Mouse (Mus musculus) heart, embryonic 12.5 days (tissue): Measurements from ENCODE around the gene Dao. TPM values are rescaled to one million over a fixed set of nuclear protein-coding genes. Genes with fewer than 3 reads are reported as not detected.

Source experiments
- ATAC-seq: fragments of 200-750 bp; cut with Nextera tagmentation; 2 replicates; pipeline ENCODE4 v1.8.0; 2017; ENCODE audit warnings: moderate TSS enrichment, moderate library complexity; ENCODE audit not compliant: insufficient number of reproducible peaks, low FRiP score
- H3K27ac ChIP-seq: fragments of 300-500 bp; sonication (generic); 2 replicates; pipeline ENCODE4 v1.5.1; 2016; ENCODE audit warnings: mild to moderate bottlenecking, moderate library complexity; ENCODE audit not compliant: poor library complexity, severe bottlenecking
- H3K27me3 ChIP-seq: fragments of 300-500 bp; sonication (generic); replicated peaks from 2 replicates; pipeline ENCODE4 v1.6.1; 2016; ENCODE audit warnings: mild to moderate bottlenecking, moderate library complexity
- H3K36me3 ChIP-seq: fragments of 300-500 bp; sonication (generic); 2 replicates; pipeline ENCODE4 v1.6.1; 2016; ENCODE audit warnings: mild to moderate bottlenecking, moderate library complexity
- H3K4me1 ChIP-seq: fragments of 300-500 bp; sonication (generic); replicated peaks from 2 replicates; pipeline ENCODE4 v1.6.1; 2016; ENCODE audit warnings: mild to moderate bottlenecking
- H3K4me2 ChIP-seq: fragments of 300-500 bp; sonication (generic); 2 replicates; pipeline ENCODE4 v1.6.1; 2016; ENCODE audit warnings: mild to moderate bottlenecking, moderate library complexity
- H3K4me3 ChIP-seq: fragments of 300-500 bp; sonication (generic); 2 replicates; pipeline ENCODE4 v1.5.1; 2016; ENCODE audit warnings: mild to moderate bottlenecking
- H3K9ac ChIP-seq: fragments of 300-500 bp; sonication (generic); 2 replicates; pipeline ENCODE4 v1.6.1; 2016; ENCODE audit warnings: mild to moderate bottlenecking, moderate library complexity
- H3K9me3 ChIP-seq: fragments of 300-500 bp; sonication (generic); replicated peaks from 2 replicates; pipeline ENCODE4 v1.6.1; 2016; ENCODE audit warnings: mild to moderate bottlenecking, moderate library complexity
- WGBS: fragments of 180-500 bp; shearing (Covaris S2); methylation state at CpG from one replicate; pipeline ENCODE4 v1.1.7; 2016; 5-methylcytosine and 5-hydroxymethylcytosine counted together
- polyA plus RNA-seq: library from polyadenylated mRNA; unstranded; fragments of >200 nt; fragmentation: Nextera tagmentation; extraction: Ambion mirVana; gene quantifications from 2 replicates; pipeline ENCODE4 v1.2.1, GENCODE M21; 2016

Gene Dao
- polyA plus RNA-seq, 1 experiment from 2014 or later, result not detected

DNA sequence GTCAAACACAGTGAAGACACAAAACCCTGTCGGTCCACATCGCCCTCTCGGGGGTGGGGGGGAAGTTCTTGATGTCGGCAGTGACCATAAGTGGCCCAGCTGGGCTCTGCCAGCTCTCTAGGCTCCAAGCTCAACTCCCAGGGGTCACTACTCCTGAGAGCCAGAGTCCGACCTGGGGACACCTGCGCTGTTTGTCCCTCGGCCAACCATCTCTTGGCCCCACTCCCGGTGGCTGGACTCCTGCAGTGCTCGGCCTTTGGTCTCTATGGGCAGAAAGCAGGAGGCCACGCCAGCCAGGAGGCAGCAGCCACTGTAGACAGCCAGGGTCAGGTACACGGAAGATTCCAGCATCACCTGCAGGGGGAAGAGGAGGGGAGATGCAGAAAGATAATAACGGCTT lies 24.6 kb downstream of the Dao start:
- Histone ChIP-seq H3K9ac (no peak overlapping the region), H3K36me3 (no peaks in the 10 kb centered on the region), H3K27me3 (peaks cover 9% of the 10 kb centered on the region; the same call in 1 of the 2 replicates), H3K9me3 (no peaks in the 10 kb centered on the region), H3K4me1 (peaks cover 8% of the 10 kb centered on the region; the same call in 1 of the 2 replicates), H3K27ac (no peak overlapping the region), H3K4me2 (no peak overlapping the region), H3K4me3 (no peak overlapping the region)
- WGBS, result 81% methylated on average over 12 of the region's 12 CpGs
- ATAC-seq, result no peak

DNA sequence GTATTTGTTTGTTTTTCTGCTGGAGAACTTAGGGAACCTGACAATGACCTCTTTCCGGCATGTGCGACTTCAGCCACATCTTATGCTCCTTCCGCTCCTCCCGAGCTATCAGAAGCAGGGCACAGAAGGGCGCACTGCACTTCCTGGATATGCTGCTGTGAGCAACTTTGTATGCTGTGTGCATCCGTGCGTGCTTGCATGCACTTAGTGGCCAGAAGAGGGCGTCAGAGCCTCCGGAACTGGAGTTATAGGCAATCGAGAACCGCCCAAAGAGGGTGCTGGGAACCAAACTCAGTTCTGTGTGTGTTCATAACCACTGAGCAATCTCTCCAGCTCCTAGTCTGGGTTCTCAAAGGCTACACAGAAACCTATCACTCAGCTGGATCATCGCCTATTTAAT lies 27.1 kb downstream of the Dao start:
- Histone ChIP-seq H3K27me3 (0 out of 2 replicates have a peak, but pooled peaks cover 4% of the 10 kb centered on the region), H3K4me3 (no peak overlapping the region), H3K27ac (no peak overlapping the region), H3K4me2 (no peak overlapping the region), H3K9ac (no peak overlapping the region), H3K9me3 (no peaks in the 10 kb centered on the region), H3K36me3 (no peaks in the 10 kb centered on the region), H3K4me1 (no peaks in the 10 kb centered on the region)
- 81% methylated on average over 12 of the region's 12 CpGs for WGBS
- ATAC-seq, result no peak

DNA sequence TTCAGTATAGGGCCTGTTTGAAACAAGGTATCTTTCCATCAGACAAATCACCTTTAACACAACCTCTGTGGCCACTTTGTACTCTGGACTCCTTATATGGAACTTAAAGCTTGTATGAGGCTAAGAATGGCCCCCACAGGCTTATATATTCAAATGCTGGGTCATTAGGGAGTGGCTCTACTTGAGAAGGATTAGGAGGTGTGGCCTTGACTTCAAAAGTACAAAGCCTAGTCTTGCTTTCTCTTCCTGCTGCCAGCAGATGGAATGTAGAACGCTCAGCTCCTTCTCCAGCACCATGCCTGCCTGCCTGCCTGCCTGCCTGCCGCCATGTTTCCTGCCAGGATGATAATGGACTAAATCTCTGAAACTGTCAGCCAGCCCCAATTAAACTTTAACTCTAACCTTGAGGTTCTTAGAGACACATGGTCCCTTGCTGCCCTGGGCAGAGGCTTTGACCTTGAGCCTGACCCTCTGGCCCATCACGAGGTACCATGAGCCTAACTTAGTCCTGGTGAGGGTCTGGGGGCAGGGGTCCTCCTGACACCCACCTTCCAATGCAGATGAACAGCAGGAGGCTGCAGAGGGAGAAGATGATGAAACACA lies 28.8 kb downstream of the Dao start:
- no peaks in the 10 kb centered on the region for H3K9me3 ChIP-seq
- no peak overlapping the region for H3K4me2 ChIP-seq
- no peak for ATAC-seq
- H3K27ac ChIP-seq, result no peak overlapping the region
- H3K4me1 ChIP-seq, result no peaks in the 10 kb centered on the region
- H3K27me3 ChIP-seq, result peaks cover 10% of the 10 kb centered on the region; the same call in 1 of the 2 replicates
- H3K36me3 ChIP-seq, result no peaks in the 10 kb centered on the region
- 76% methylated on average over 3 of the region's 3 CpGs for WGBS
- no peak overlapping the region for H3K9ac ChIP-seq
- no peak overlapping the region for H3K4me3 ChIP-seq

DNA sequence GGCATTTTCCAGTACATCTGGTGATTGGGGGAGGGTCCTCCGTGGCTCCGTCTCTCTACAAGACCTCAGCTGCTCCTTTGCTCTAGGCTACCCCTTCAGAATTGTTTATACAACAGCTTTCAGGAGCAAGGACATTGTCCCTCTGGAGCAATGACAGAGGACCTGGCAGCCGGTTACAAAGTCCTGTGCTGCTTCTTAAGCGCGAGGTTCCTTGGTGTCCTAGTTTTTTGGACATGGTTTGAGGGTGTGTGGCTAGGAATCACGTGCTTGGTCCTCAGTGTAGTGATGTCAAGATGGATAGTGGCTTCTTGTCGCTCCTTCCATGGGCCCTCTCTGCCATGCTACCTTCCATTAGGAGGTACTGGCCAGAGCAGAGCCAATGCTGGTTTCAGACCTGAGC lies 30.9 kb downstream of the Dao start:
- H3K36me3 ChIP-seq, result no peaks in the 10 kb centered on the region
- no peak overlapping the region for H3K27ac ChIP-seq
- no peak overlapping the region for H3K9ac ChIP-seq
- peaks cover 10% of the 10 kb centered on the region; the same call in 1 of the 2 replicates for H3K27me3 ChIP-seq
- H3K4me3 ChIP-seq, result no peak overlapping the region
- peaks cover 6% of the 10 kb centered on the region; the same call in 1 of the 2 replicates for H3K4me1 ChIP-seq
- 78% methylated on average over 7 of the region's 7 CpGs for WGBS
- H3K4me2 ChIP-seq, result no peak overlapping the region
- ATAC-seq, result no peak
- no peaks in the 10 kb centered on the region for H3K9me3 ChIP-seq

DNA sequence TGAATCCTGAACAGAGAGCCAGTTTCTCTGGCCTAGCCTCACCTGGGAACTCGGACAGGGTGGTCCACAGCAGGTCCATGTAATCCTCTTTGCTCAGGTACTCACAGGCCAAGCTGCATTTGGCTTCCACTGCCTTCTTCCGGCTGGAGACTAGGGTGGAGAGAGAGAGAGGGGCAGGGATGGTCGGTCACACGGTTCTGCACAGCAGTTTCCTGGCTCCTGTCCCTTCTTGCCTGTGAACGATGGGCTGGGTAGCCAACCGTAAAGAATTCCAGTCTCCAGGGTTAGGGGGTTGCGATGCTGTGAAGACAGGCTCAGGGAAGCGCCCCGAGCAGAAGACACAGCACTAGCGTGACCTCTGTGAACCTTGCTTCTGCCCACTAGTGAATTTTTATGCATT lies 31.6 kb downstream of the Dao start:
- Histone ChIP-seq H3K27ac (no peak overlapping the region), H3K36me3 (no peaks in the 10 kb centered on the region), H3K9me3 (no peaks in the 10 kb centered on the region), H3K27me3 (peaks cover 10% of the 10 kb centered on the region; the same call in 1 of the 2 replicates), H3K9ac (no peak overlapping the region), H3K4me3 (no peak overlapping the region), H3K4me2 (no peak overlapping the region), H3K4me1 (peaks cover 6% of the 10 kb centered on the region; the same call in 1 of the 2 replicates)
- no peak for ATAC-seq
- WGBS, result 73% methylated on average over 10 of the region's 10 CpGs

DNA sequence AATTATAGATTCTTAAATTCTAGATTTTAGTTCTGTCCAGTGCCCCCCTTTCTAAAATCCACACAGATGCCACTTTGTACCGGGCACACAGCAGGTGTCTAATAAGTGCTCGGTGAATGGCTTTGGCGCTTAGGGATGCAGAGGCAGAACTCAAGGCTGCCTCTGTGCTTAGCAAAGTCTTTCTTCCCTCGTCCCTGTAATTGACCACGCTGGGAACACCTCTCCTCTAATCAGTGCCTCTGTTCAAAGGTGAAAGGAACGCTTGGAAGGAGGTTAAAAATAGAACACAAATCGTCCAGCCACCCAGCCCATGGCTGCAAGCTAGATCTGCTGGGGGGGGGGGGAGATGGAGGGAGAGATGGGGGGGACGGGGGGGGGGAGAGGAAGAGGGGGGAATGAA lies 37.0 kb downstream of the Dao start:
- 22% methylated on average over 7 of the region's 8 CpGs for WGBS
- H3K4me2 ChIP-seq, result peak overlapping the region; percentile 21; the same call in 1 of the 2 replicates
- H3K36me3 ChIP-seq, result no peaks in the 10 kb centered on the region
- ATAC-seq, result no peak
- H3K4me3 ChIP-seq, result no peak overlapping the region
- no peak overlapping the region for H3K9ac ChIP-seq
- H3K4me1 ChIP-seq, result peaks cover 24% of the 10 kb centered on the region
- H3K27me3 ChIP-seq, result peaks cover 15% of the 10 kb centered on the region
- H3K27ac ChIP-seq, result no peak overlapping the region
- H3K9me3 ChIP-seq, result no peaks in the 10 kb centered on the region

DNA sequence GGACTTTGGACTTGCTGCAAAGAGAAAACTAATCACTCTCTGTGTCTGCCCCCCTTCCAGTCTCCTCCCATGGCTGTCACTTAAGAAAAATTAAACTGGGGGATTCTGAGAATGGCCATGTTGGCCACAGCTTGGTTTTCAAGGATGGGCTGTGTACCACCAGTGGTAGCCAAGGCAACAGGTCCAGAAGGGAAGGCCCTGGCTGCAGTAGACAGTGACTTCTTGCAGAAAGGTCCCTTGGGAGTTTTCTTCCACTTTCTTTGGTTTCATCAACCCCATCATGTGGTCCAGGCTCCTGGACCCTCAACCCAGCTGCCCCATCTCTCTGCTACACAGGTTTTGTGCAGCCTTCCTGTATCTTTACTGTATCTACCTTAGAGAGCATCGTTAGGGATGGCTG lies 37.4 kb downstream of the Dao start:
- Histone ChIP-seq H3K27me3 (peaks cover 15% of the 10 kb centered on the region), H3K36me3 (no peaks in the 10 kb centered on the region), H3K27ac (no peak overlapping the region), H3K4me1 (peaks cover 24% of the 10 kb centered on the region), H3K4me2 (0 out of 2 replicates have a peak overlapping the region, but pooled peaks have one; percentile 21), H3K9me3 (no peaks in the 10 kb centered on the region), H3K4me3 (no peak overlapping the region), H3K9ac (no peak overlapping the region)
- WGBS, result 65% methylated on average over 1 of the region's 1 CpGs
- ATAC-seq, result no peak

DNA sequence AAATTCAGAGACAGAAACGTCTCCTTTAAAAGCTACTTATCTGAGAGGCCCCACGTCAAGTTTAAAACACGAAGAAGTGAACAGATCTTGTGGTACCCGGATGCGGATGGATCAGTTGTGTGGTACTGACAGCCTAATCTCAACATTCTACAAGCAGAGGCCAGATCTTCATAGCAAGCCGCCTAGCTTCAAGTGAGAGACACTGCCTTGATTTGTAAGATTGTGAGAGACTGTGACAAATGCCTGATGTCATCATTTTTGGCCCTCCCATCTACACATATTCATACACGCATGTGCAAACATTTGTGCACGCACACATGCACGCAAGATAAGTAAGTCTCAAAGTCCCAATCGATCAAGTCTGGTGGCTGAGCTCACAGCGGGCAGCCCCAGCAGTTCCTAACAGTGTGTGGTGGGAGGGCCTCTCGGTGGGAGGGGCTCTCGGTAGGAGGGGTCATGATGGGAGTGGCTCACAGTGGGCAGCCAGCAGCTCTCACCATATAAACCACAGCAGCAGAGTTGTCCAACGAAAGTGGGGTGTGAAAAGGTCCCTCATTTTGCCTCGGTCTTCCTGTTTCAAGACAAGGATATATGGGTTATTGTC lies 37.9 kb downstream of the Dao start:
- H3K9ac ChIP-seq, result no peak overlapping the region
- H3K9me3 ChIP-seq, result no peaks in the 10 kb centered on the region
- peaks cover 24% of the 10 kb centered on the region for H3K4me1 ChIP-seq
- H3K36me3 ChIP-seq, result no peaks in the 10 kb centered on the region
- no peak overlapping the region for H3K4me3 ChIP-seq
- no peak overlapping the region for H3K27ac ChIP-seq
- ATAC-seq, result peak; percentile 68; the same call in 1 of the 2 replicates
- H3K4me2 ChIP-seq, result peak overlapping the region; percentile 39
- 14% methylated on average over 15 of the region's 15 CpGs for WGBS
- peaks cover 11% of the 10 kb centered on the region for H3K27me3 ChIP-seq

DNA sequence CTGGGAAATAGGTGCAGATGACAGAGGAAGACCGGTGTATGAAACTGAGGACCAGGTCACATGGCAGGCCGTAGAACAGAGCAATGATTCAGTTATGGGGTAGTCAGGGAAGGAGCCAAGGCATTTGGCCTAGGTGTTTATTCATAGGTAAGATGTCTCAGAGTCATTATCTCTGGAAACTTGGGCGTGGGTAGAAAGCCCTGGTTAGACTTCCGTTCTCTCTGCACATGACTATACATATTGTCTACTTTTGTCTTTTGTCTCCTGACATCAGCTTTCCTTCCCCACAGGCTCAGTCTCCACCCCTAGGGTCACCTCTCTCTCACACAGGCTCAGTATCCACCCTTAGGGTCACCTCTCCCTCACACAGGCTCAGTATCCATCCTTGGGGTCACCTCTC lies 40.3 kb downstream of the Dao start:
- H3K27ac ChIP-seq, result no peak overlapping the region
- ATAC-seq, result no peak
- H3K4me2 ChIP-seq, result no peak overlapping the region
- 75% methylated on average over 4 of the region's 4 CpGs for WGBS
- H3K36me3 ChIP-seq, result no peaks in the 10 kb centered on the region
- peaks cover 18% of the 10 kb centered on the region for H3K4me1 ChIP-seq
- peaks cover 11% of the 10 kb centered on the region; the same call in 1 of the 2 replicates for H3K27me3 ChIP-seq
- H3K4me3 ChIP-seq, result no peak overlapping the region
- H3K9me3 ChIP-seq, result no peaks in the 10 kb centered on the region
- H3K9ac ChIP-seq, result no peak overlapping the region

DNA sequence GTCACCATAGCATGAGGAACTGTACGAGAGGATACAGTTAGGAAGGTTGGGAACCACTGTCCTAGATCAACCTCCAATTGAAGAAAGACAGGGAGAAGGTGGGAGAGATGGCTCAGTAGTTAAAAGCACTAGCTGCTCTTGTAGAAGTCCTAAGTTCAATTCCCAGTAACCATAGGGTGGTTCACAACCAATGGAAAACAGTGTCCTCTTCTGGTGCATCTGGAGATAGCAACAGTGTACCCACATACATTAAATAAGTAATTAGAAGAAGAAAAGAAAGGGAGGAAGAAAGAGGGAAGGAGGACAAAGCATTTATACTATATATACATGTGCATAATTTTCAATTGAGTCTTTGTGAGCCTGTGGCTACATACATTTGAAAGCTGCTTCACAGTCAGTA lies 41.6 kb downstream of the Dao start:
- H3K4me1 ChIP-seq, result peaks cover 18% of the 10 kb centered on the region
- peaks cover 11% of the 10 kb centered on the region; the same call in 1 of the 2 replicates for H3K27me3 ChIP-seq
- no peak overlapping the region for H3K4me3 ChIP-seq
- no peak overlapping the region for H3K27ac ChIP-seq
- no peaks in the 10 kb centered on the region for H3K36me3 ChIP-seq
- no peaks in the 10 kb centered on the region for H3K9me3 ChIP-seq
- H3K4me2 ChIP-seq, result no peak overlapping the region
- H3K9ac ChIP-seq, result no peak overlapping the region
- no peak for ATAC-seq
- 76% methylated on average over 1 of the region's 1 CpGs for WGBS

DNA sequence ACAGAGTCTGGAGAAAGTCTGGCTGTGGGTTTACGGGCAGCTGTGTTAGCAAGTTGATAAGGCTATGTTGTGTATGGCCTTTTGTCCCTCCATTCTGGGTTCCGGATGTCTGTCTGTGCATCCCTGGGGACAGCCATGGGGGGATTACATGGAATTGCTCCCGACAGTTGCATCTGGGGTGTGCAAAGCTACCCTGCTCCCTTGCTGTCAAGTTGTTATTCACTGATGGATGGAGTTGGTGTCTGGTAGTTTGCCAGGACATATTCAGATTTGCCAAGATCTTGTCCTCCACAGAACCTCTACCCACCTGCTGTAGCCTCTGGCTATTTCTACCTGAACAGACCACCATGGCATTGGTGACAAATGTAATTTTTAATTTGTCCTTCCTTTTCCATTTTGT lies 42.6 kb downstream of the Dao start:
- no peak for ATAC-seq
- no peak overlapping the region for H3K4me3 ChIP-seq
- peaks cover 10% of the 10 kb centered on the region for H3K4me1 ChIP-seq
- H3K36me3 ChIP-seq, result no peaks in the 10 kb centered on the region
- WGBS, result 52% methylated on average over 3 of the region's 3 CpGs
- no peak overlapping the region for H3K27ac ChIP-seq
- peaks cover 11% of the 10 kb centered on the region; the same call in 1 of the 2 replicates for H3K27me3 ChIP-seq
- no peaks in the 10 kb centered on the region for H3K9me3 ChIP-seq
- H3K9ac ChIP-seq, result no peak overlapping the region
- H3K4me2 ChIP-seq, result no peak overlapping the region
